Mouse (Mus musculus): ENCODE measurements around the gene Timeless. TPM values are rescaled to one million over a fixed set of nuclear protein-coding genes. Genes with fewer than 3 reads are reported as not detected.

Timeless gene
- polyA plus RNA-seq, 2 experiments = 32.4 to 48.6 TPM

GRCm38 (mm10) chr10:128244121-128244520, 12.3 kb downstream of the Timeless start:
- H3K4me3 ChIP-seq (replicated peaks; ENCODE audit: low read length) = no peak overlapping the region
- no peaks in the 10 kb centered on the region for H3K27me3 ChIP-seq (ENCODE audit: control insufficient read depth, insufficient read depth, low read length)
- WGBS = 93% methylated on average over 15 of the region's 15 CpGs
- H3K27ac ChIP-seq (replicated peaks; ENCODE audit: low read depth, low read length) = no peak overlapping the region
- H3K9me3 ChIP-seq (ENCODE audit: control insufficient read depth, low read length) = no peaks in the 10 kb centered on the region
- no peak overlapping the region for H3K9ac ChIP-seq (ENCODE audit: low read depth, low read length, severe bottlenecking)
- no peaks in the 10 kb centered on the region for H3K4me1 ChIP-seq (ENCODE audit: control insufficient read depth, insufficient read depth, low read length)
- no peak for TF ChIP-seq POLR2A (IDR thresholded peaks at IDR 0.05; ENCODE audit: borderline replicate concordance, extremely low read depth, insufficient read depth, insufficient read length)
- no peak overlapping the region for H3K4me2 ChIP-seq (replicated peaks; ENCODE audit: low read depth, low read length, severe bottlenecking)
- peaks cover 93% of the 10 kb centered on the region for H3K36me3 ChIP-seq (ENCODE audit: control insufficient read depth, insufficient read depth, low read length)
- DNase-seq (ENCODE audit: low spot score) (no peak), ATAC-seq (ENCODE audit: low FRiP score, low read depth) (no peak)

GRCm38 (mm10) chr10:128247020-128247732, 15.3 kb downstream of the Timeless start:
- Histone ChIP-seq H3K4me2 (replicated peaks; ENCODE audit: low read depth, low read length, severe bottlenecking) (no peak overlapping the region), H3K27ac (replicated peaks; ENCODE audit: low read depth, low read length) (no peak overlapping the region), H3K9me3 (ENCODE audit: control insufficient read depth, low read length) (no peaks in the 10 kb centered on the region), H3K4me1 (ENCODE audit: control insufficient read depth, insufficient read depth, low read length) (no peaks in the 10 kb centered on the region), H3K27me3 (ENCODE audit: control insufficient read depth, insufficient read depth, low read length) (no peaks in the 10 kb centered on the region), H3K4me3 (replicated peaks; ENCODE audit: low read length) (no peak overlapping the region), H3K36me3 (ENCODE audit: control insufficient read depth, insufficient read depth, low read length) (peaks cover 96% of the 10 kb centered on the region), H3K9ac (ENCODE audit: low read depth, low read length, severe bottlenecking) (no peak overlapping the region)
- ATAC-seq (ENCODE audit: low FRiP score, low read depth) = no peak
- no peak for TF ChIP-seq POLR2A (IDR thresholded peaks at IDR 0.05; ENCODE audit: borderline replicate concordance, extremely low read depth, insufficient read depth, insufficient read length)
- DNase-seq (ENCODE audit: low spot score) = peak; percentile 57
- WGBS = 81% methylated on average over 17 of the region's 17 CpGs

- H3K36me3 ChIP-seq (ENCODE audit: control insufficient read depth, insufficient read depth, low read length) = peaks cover 72% of the 10 kb centered on the region
- no peaks in the 10 kb centered on the region for H3K27me3 ChIP-seq (ENCODE audit: control insufficient read depth, insufficient read depth, low read length)
- H3K4me1 ChIP-seq (ENCODE audit: control insufficient read depth, insufficient read depth, low read length) = no peaks in the 10 kb centered on the region
- H3K4me2 ChIP-seq (replicated peaks; ENCODE audit: low read depth, low read length, severe bottlenecking) = no peak overlapping the region
- WGBS = 91% methylated on average over 13 of the region's 13 CpGs
- no peak for DNase-seq (ENCODE audit: low spot score)
- H3K9ac ChIP-seq (ENCODE audit: low read depth, low read length, severe bottlenecking) = no peak overlapping the region
- no peak for TF ChIP-seq POLR2A (IDR thresholded peaks at IDR 0.05; ENCODE audit: borderline replicate concordance, extremely low read depth, insufficient read depth, insufficient read length)
- H3K4me3 ChIP-seq (replicated peaks; ENCODE audit: low read length) = no peak overlapping the region
- no peaks in the 10 kb centered on the region for H3K9me3 ChIP-seq (ENCODE audit: control insufficient read depth, low read length)
- ATAC-seq (ENCODE audit: low FRiP score, low read depth) = no peak
- H3K27ac ChIP-seq (replicated peaks; ENCODE audit: low read depth, low read length) = no peak overlapping the region
These were observed 18.7 kb downstream of the Timeless start for GRCm38 (mm10) chr10:128250565-128250964.

GRCm38 (mm10) chr10:128253677-128254255, 21.9 kb downstream of the Timeless start, which contains the start of gene Apon:
Gene Apon (plus strand): TSS chr10:128254096.
- H3K9ac ChIP-seq (ENCODE audit: low read depth, low read length, severe bottlenecking) = no peak within 1 kb of the TSS
- H3K27ac ChIP-seq (replicated peaks; ENCODE audit: low read depth, low read length) = no peak within 1 kb of the TSS
- 80% methylated on average over 4 of the region's 4 CpGs for WGBS
- DNase-seq (ENCODE audit: low spot score) (no peak), ATAC-seq (ENCODE audit: low FRiP score, low read depth) (no peak)
- no peaks in the 10 kb centered on the region for H3K9me3 ChIP-seq (ENCODE audit: control insufficient read depth, low read length)
- no peaks in the 10 kb centered on the region for H3K27me3 ChIP-seq (ENCODE audit: control insufficient read depth, insufficient read depth, low read length)
- no peak within 1 kb of the TSS for H3K4me3 ChIP-seq (replicated peaks; ENCODE audit: low read length)
- TF ChIP-seq POLR2A (IDR thresholded peaks at IDR 0.05; ENCODE audit: borderline replicate concordance, extremely low read depth, insufficient read depth, insufficient read length) = no peak
- H3K4me2 ChIP-seq (replicated peaks; ENCODE audit: low read depth, low read length, severe bottlenecking) = no peak within 1 kb of the TSS
- peaks cover 40% of the 10 kb centered on the region for H3K36me3 ChIP-seq (ENCODE audit: control insufficient read depth, insufficient read depth, low read length)
- H3K4me1 ChIP-seq (ENCODE audit: control insufficient read depth, insufficient read depth, low read length) = no peaks in the 10 kb centered on the region

- ATAC-seq (ENCODE audit: low FRiP score, low read depth) (no peak), DNase-seq (ENCODE audit: low spot score) (no peak)
- no peaks in the 10 kb centered on the region for H3K4me1 ChIP-seq (ENCODE audit: control insufficient read depth, insufficient read depth, low read length)
- H3K27me3 ChIP-seq (ENCODE audit: control insufficient read depth, insufficient read depth, low read length) = no peaks in the 10 kb centered on the region
- H3K9ac ChIP-seq (ENCODE audit: low read depth, low read length, severe bottlenecking) = no peak overlapping the region
- no peak overlapping the region for H3K4me2 ChIP-seq (replicated peaks; ENCODE audit: low read depth, low read length, severe bottlenecking)
- no peak overlapping the region for H3K4me3 ChIP-seq (replicated peaks; ENCODE audit: low read length)
- H3K27ac ChIP-seq (replicated peaks; ENCODE audit: low read depth, low read length) = no peak overlapping the region
- TF ChIP-seq POLR2A (IDR thresholded peaks at IDR 0.05; ENCODE audit: borderline replicate concordance, extremely low read depth, insufficient read depth, insufficient read length) = no peak
- H3K36me3 ChIP-seq (ENCODE audit: control insufficient read depth, insufficient read depth, low read length) = peaks cover 19% of the 10 kb centered on the region
- WGBS = 85% methylated on average over 8 of the region's 8 CpGs
- no peaks in the 10 kb centered on the region for H3K9me3 ChIP-seq (ENCODE audit: control insufficient read depth, low read length)
These were observed 24.1 kb downstream of the Timeless start for GRCm38 (mm10) chr10:128255925-128256324.

Data from limb, embryonic 14.5 days (tissue).